Mouse (Mus musculus): ENCODE results near the gene Ikzf3. TPM values are rescaled to one million over a fixed set of nuclear protein-coding genes. Genes with fewer than 3 reads are reported as not detected.

Ikzf3 gene
- not detected for polyA plus RNA-seq (2014; fragmentation: Illumina TruSeq; extraction: RNeasy Lipid Tissue Mini Kit (QIAGEN cat#74804); ENCODE audit: low read depth, low replicate concordance)

GRCm38 (mm10) chr11:98545711-98546231, at the start of gene Ikzf3:
TSS of gene Ikzf3 (minus strand) at chr11:98546031.

GRCm38 (mm10) chr11:98586892-98587563, 41.2 kb upstream of the Ikzf3 start, which contains the start of gene Ormdl3:
TSS of gene Ormdl3 (minus strand) at chr11:98587368.

GRCm38 (mm10) chr11:98550975-98551828, 5.4 kb upstream of the Ikzf3 start, which contains the start of gene Zpbp2:
TSS of gene Zpbp2 (plus strand) at chr11:98551097.

GRCm38 (mm10) chr11:98446213-98446561, 99.6 kb downstream of the Ikzf3 start, which contains the start of gene Grb7:
TSS of gene Grb7 (plus strand) at chr11:98446394.

GRCm38 (mm10) chr11:98438331-98439158, 107.3 kb downstream of the Ikzf3 start, which contains the start of gene Mien1:
TSS of gene Mien1 (minus strand) at chr11:98438991.

Other genes starting within 250 kb of the Ikzf3 start
- gene Neurod2, start 216.4 kb downstream of the Ikzf3 start, polyA plus RNA-seq (2014; fragmentation: Illumina TruSeq; extraction: RNeasy Lipid Tissue Mini Kit (QIAGEN cat#74804); ENCODE audit: low read depth, low replicate concordance): not detected
- gene Ppp1r1b, start 197.6 kb downstream of the Ikzf3 start, polyA plus RNA-seq (2014; fragmentation: Illumina TruSeq; extraction: RNeasy Lipid Tissue Mini Kit (QIAGEN cat#74804); ENCODE audit: low read depth, low replicate concordance): 6.8 TPM
- 1.0 TPM for gene Stard3, start 187.7 kb downstream of the Ikzf3 start, polyA plus RNA-seq (2014; fragmentation: Illumina TruSeq; extraction: RNeasy Lipid Tissue Mini Kit (QIAGEN cat#74804); ENCODE audit: low read depth, low replicate concordance)
- gene Tcap, start 162.2 kb downstream of the Ikzf3 start, polyA plus RNA-seq (2014; fragmentation: Illumina TruSeq; extraction: RNeasy Lipid Tissue Mini Kit (QIAGEN cat#74804); ENCODE audit: low read depth, low replicate concordance): not detected
- gene Pnmt, start 159.6 kb downstream of the Ikzf3 start, polyA plus RNA-seq (2014; fragmentation: Illumina TruSeq; extraction: RNeasy Lipid Tissue Mini Kit (QIAGEN cat#74804); ENCODE audit: low read depth, low replicate concordance): not detected
- gene Pgap3, start 145.5 kb downstream of the Ikzf3 start, polyA plus RNA-seq (2014; fragmentation: Illumina TruSeq; extraction: RNeasy Lipid Tissue Mini Kit (QIAGEN cat#74804); ENCODE audit: low read depth, low replicate concordance): 0.28 TPM
- gene Erbb2, start 133.6 kb downstream of the Ikzf3 start, polyA plus RNA-seq (2014; fragmentation: Illumina TruSeq; extraction: RNeasy Lipid Tissue Mini Kit (QIAGEN cat#74804); ENCODE audit: low read depth, low replicate concordance): 1.3 TPM
- gene Mien1, start 107.0 kb downstream of the Ikzf3 start, polyA plus RNA-seq (2014; fragmentation: Illumina TruSeq; extraction: RNeasy Lipid Tissue Mini Kit (QIAGEN cat#74804); ENCODE audit: low read depth, low replicate concordance): 101 TPM
- gene Grb7, start 99.6 kb downstream of the Ikzf3 start, polyA plus RNA-seq (2014; fragmentation: Illumina TruSeq; extraction: RNeasy Lipid Tissue Mini Kit (QIAGEN cat#74804); ENCODE audit: low read depth, low replicate concordance): 5.3 TPM
- 0.49 TPM for gene Zpbp2, start 5.1 kb upstream of the Ikzf3 start, polyA plus RNA-seq (2014; fragmentation: Illumina TruSeq; extraction: RNeasy Lipid Tissue Mini Kit (QIAGEN cat#74804); ENCODE audit: low read depth, low replicate concordance)
- 3.5 TPM for gene Ormdl3, start 41.3 kb upstream of the Ikzf3 start, polyA plus RNA-seq (2014; fragmentation: Illumina TruSeq; extraction: RNeasy Lipid Tissue Mini Kit (QIAGEN cat#74804); ENCODE audit: low read depth, low replicate concordance)
- gene Lrrc3c, start 52.3 kb upstream of the Ikzf3 start, polyA plus RNA-seq (2014; fragmentation: Illumina TruSeq; extraction: RNeasy Lipid Tissue Mini Kit (QIAGEN cat#74804); ENCODE audit: low read depth, low replicate concordance): not detected
- not detected for gene Gm12355, start 79.6 kb upstream of the Ikzf3 start, polyA plus RNA-seq (2014; fragmentation: Illumina TruSeq; extraction: RNeasy Lipid Tissue Mini Kit (QIAGEN cat#74804); ENCODE audit: low read depth, low replicate concordance)
- gene Gsdma3, start 80.3 kb upstream of the Ikzf3 start, polyA plus RNA-seq (2014; fragmentation: Illumina TruSeq; extraction: RNeasy Lipid Tissue Mini Kit (QIAGEN cat#74804); ENCODE audit: low read depth, low replicate concordance): not detected
- not detected for gene Gsdma2, start 100.7 kb upstream of the Ikzf3 start, polyA plus RNA-seq (2014; fragmentation: Illumina TruSeq; extraction: RNeasy Lipid Tissue Mini Kit (QIAGEN cat#74804); ENCODE audit: low read depth, low replicate concordance)
- not detected for gene Gsdma, start 118.3 kb upstream of the Ikzf3 start, polyA plus RNA-seq (2014; fragmentation: Illumina TruSeq; extraction: RNeasy Lipid Tissue Mini Kit (QIAGEN cat#74804); ENCODE audit: low read depth, low replicate concordance)
- 16.5 TPM for gene Psmd3, start 136.5 kb upstream of the Ikzf3 start, polyA plus RNA-seq (2014; fragmentation: Illumina TruSeq; extraction: RNeasy Lipid Tissue Mini Kit (QIAGEN cat#74804); ENCODE audit: low read depth, low replicate concordance)
- gene Csf3, start 155.2 kb upstream of the Ikzf3 start, polyA plus RNA-seq (2014; fragmentation: Illumina TruSeq; extraction: RNeasy Lipid Tissue Mini Kit (QIAGEN cat#74804); ENCODE audit: low read depth, low replicate concordance): not detected
- gene Med24, start 183.4 kb upstream of the Ikzf3 start, polyA plus RNA-seq (2014; fragmentation: Illumina TruSeq; extraction: RNeasy Lipid Tissue Mini Kit (QIAGEN cat#74804); ENCODE audit: low read depth, low replicate concordance): 3.1 TPM
- 6.5 TPM for gene Thra, start 194.6 kb upstream of the Ikzf3 start, polyA plus RNA-seq (2014; fragmentation: Illumina TruSeq; extraction: RNeasy Lipid Tissue Mini Kit (QIAGEN cat#74804); ENCODE audit: low read depth, low replicate concordance)
- gene Nr1d1, start 229.3 kb upstream of the Ikzf3 start, polyA plus RNA-seq (2014; fragmentation: Illumina TruSeq; extraction: RNeasy Lipid Tissue Mini Kit (QIAGEN cat#74804); ENCODE audit: low read depth, low replicate concordance): 0.93 TPM
- 52.8 TPM for gene Msl1, start 249.5 kb upstream of the Ikzf3 start, polyA plus RNA-seq (2014; fragmentation: Illumina TruSeq; extraction: RNeasy Lipid Tissue Mini Kit (QIAGEN cat#74804); ENCODE audit: low read depth, low replicate concordance)

Measured in kidney, adult 10 weeks (tissue).